Mouse (Mus musculus) spleen, adult 2 months (tissue): ENCODE data around the gene Aldh1l1. TPM values are rescaled to one million over a fixed set of nuclear protein-coding genes. Genes with fewer than 3 reads are reported as not detected.

Experiments
- DNase-seq, 2 experiments: peaks; one replicate each; pipeline versions ENCODE4 v3.0.0 to v3.0.0-alpha.2; 2012 to 2021; ENCODE audit warnings: low spot score in 2 of 2, low read depth in 1 of 2
- H3K27ac ChIP-seq: fragments of 200-500 bp; 2 replicates; pipeline ENCODE4 v1.5.1; 2012; ENCODE audit warnings: low read length, inconsistent platforms; ENCODE audit not compliant: insufficient read depth
- H3K27me3 ChIP-seq: fragments of 200-500 bp; 2 replicates; pipeline ENCODE4 v1.6.1; 2012; ENCODE audit warnings: mild to moderate bottlenecking, moderate library complexity, low read length, inconsistent platforms; ENCODE audit not compliant: control insufficient read depth, insufficient read depth
- H3K36me3 ChIP-seq: fragments of 200-500 bp; 2 replicates; pipeline ENCODE4 v1.6.1; 2012; ENCODE audit warnings: mild to moderate bottlenecking, low read length, inconsistent platforms; ENCODE audit not compliant: control insufficient read depth, insufficient read depth
- H3K4me1 ChIP-seq: fragments of 200-500 bp; 2 replicates; pipeline ENCODE4 v1.6.1; 2011; ENCODE audit warnings: inconsistent platforms; ENCODE audit not compliant: control insufficient read depth, insufficient read depth, insufficient read length
- H3K4me3 ChIP-seq: fragments of 200-500 bp; 2 replicates; pipeline ENCODE4 v1.5.1; 2011; ENCODE audit warnings: mild to moderate bottlenecking, inconsistent platforms; ENCODE audit not compliant: insufficient read depth, insufficient read length; ENCODE audit errors: extremely low read depth
- CTCF ChIP-seq: fragments of 200-500 bp; IDR thresholded peaks from 2 replicates; pipeline ENCODE4 v1.5.1; 2011; ENCODE audit warnings: mild to moderate bottlenecking, inconsistent platforms; ENCODE audit not compliant: insufficient read depth, insufficient read length, insufficient replicate concordance; ENCODE audit errors: extremely low read depth
- POLR2A ChIP-seq: fragments of 200-500 bp; IDR thresholded peaks from 2 replicates; pipeline ENCODE4 v1.6.1; 2011; ENCODE audit warnings: low read depth, low read length, inconsistent platforms
- WGBS: fragments of 180-500 bp; shearing (Covaris S2); methylation state at CpG from one replicate; pipeline ENCODE4 v1.1.7; 2018; 5-methylcytosine and 5-hydroxymethylcytosine counted together
- polyA plus RNA-seq: library from polyadenylated mRNA; depleted of rRNA; stranded (reverse); fragments of >200 nt; gene quantifications from 2 replicates; pipeline ENCODE4 v1.2.3, GENCODE M21; 2012; rRNA removed

Aldh1l1 gene
- 1.9 and 2.9 TPM in 2 replicates for polyA plus RNA-seq

GRCm38 (mm10) chr6:90486176-90486921 is at the start of gene Aldh1l1:
Gene Aldh1l1 (plus strand): TSS chr6:90486427.
- no peak for DNase-seq
- no peaks in the 10 kb centered on the region for H3K4me1 ChIP-seq
- WGBS = 85% methylated on average over 12 of the region's 12 CpGs
- H3K4me3 ChIP-seq = no peak within 1 kb of the TSS
- no peak within 1 kb of the TSS for H3K27ac ChIP-seq
- H3K27me3 ChIP-seq = no peaks in the 10 kb centered on the region
- no peak for TF ChIP-seq POLR2A
- no peak for TF ChIP-seq CTCF
- H3K36me3 ChIP-seq = no peaks in the 10 kb centered on the region

DNA sequence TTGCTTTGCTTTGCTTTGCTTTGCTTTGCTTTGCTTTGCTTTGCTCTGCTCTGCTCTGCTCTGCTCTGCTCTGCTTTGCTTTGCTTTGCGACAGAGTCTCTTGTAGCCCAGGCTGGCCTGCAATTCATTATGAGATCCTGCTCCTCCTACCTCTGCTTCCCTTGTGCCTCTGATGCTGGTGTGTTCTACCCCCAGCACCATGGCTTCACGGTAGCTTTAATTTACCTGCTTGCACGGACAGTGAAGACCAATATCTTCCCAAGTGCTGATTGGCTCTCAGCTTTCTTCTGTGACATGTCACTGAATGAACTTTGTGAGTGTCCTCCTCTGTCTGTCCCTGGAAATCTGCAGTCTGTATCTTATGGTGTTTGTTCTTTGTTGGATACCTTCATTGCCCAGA is 49.2 kb upstream of the Aldh1l1 start:
- no peak for DNase-seq
- Histone ChIP-seq H3K4me3 (no peak overlapping the region), H3K27me3 (no peaks in the 10 kb centered on the region), H3K36me3 (no peaks in the 10 kb centered on the region), H3K4me1 (no peaks in the 10 kb centered on the region), H3K27ac (no peak overlapping the region)
- WGBS = 92% methylated on average over 3 of the region's 3 CpGs
- TF ChIP-seq CTCF = no peak
- no peak for TF ChIP-seq POLR2A

- no peaks in the 10 kb centered on the region for H3K36me3 ChIP-seq
- no peak overlapping the region for H3K27ac ChIP-seq
- no peak for DNase-seq
- 79% methylated on average over 4 of the region's 4 CpGs for WGBS
- H3K4me3 ChIP-seq = no peak overlapping the region
- H3K4me1 ChIP-seq = no peaks in the 10 kb centered on the region
- TF ChIP-seq POLR2A (no peak), CTCF (no peak)
- no peaks in the 10 kb centered on the region for H3K27me3 ChIP-seq
Measured at GRCm38 (mm10) chr6:90446883-90447282, 39.3 kb upstream of the Aldh1l1 start.

DNA sequence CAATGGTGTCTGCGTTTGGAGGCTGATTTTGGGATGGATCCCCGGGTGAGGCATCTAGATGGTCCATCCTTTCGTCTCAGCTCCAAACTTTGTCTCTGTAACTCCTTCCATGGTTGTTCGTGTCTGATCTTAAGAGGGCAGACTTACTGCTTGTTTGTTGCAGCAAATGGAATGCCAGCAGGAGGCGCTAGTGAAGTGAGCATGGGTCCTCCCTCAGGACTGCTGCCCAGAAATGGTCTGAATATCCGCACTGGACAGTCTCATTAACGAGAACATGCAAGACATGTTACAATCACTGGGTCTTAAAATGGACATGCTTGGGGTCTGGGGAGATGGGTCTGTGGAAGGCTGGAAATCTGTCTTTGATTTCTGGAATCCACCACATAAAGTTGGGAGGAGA is 36.0 kb upstream of the Aldh1l1 start:
- DNase-seq = peak in 1 of 2 experiments; percentile 28
- 23% methylated on average over 7 of the region's 7 CpGs for WGBS
- no peak for TF ChIP-seq POLR2A
- peak; percentile 25; the same call in 1 of the 2 replicates for TF ChIP-seq CTCF

GRCm38 (mm10) chr6:90450697-90451096 is 35.5 kb upstream of the Aldh1l1 start:
- WGBS = 78% methylated on average over 5 of the region's 5 CpGs
- H3K4me1 ChIP-seq = no peaks in the 10 kb centered on the region
- TF ChIP-seq POLR2A (no peak), CTCF (no peak)
- no peak for DNase-seq
- no peaks in the 10 kb centered on the region for H3K27me3 ChIP-seq
- H3K36me3 ChIP-seq = no peaks in the 10 kb centered on the region
- no peak overlapping the region for H3K4me3 ChIP-seq
- H3K27ac ChIP-seq = no peak overlapping the region

More for the DNA sequence above, 36.0 kb upstream of the Aldh1l1 start:
- no peak overlapping the region for H3K4me3 ChIP-seq
- H3K27me3 ChIP-seq = no peaks in the 10 kb centered on the region
- no peaks in the 10 kb centered on the region for H3K36me3 ChIP-seq
- no peaks in the 10 kb centered on the region for H3K4me1 ChIP-seq
- no peak overlapping the region for H3K27ac ChIP-seq

DNA sequence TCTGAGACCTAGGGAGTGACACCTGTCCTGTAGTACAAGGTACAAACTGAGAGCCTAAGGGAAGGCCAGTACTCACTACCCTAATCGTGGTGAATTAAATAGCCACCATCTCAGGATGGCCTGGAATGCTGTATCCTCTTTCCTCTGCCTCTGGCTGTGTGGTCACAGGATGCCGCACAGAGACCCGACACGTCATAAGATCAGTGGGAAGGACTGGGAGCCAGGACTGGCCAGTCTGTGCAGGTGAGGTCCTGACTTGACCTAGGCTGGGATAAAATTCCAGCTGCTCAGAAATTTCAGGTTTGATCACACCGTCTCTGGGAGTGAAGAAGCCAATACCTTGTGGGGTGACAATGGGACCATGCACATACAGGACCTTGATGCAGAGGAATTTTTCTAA is 34.7 kb upstream of the Aldh1l1 start:
- H3K27ac ChIP-seq = no peak overlapping the region
- TF ChIP-seq POLR2A = no peak
- no peak for TF ChIP-seq CTCF
- H3K27me3 ChIP-seq = no peaks in the 10 kb centered on the region
- H3K4me1 ChIP-seq = no peaks in the 10 kb centered on the region
- DNase-seq = no peak
- WGBS = 84% methylated on average over 5 of the region's 5 CpGs
- no peaks in the 10 kb centered on the region for H3K36me3 ChIP-seq
- H3K4me3 ChIP-seq = no peak overlapping the region

DNA sequence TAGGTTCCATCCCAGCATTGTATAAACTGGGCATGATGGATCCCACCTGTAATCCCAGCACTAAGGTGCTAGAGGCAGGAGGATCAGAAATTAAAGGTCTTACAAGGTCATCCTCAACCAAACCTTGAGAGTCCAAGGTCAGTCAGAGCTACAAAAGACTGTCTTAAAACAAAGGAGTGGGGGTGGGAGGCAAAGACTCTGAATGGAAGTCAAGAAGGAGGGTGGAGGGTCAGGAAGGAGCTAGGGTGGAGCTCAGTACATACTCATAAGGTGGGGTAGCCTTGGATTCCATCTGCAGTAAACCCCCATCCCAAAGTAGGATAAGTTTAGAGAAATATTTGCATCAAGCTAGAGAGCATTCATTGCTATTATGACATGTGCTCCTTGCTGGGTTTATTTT is 33.6 kb upstream of the Aldh1l1 start:
- no peak overlapping the region for H3K27ac ChIP-seq
- H3K4me3 ChIP-seq = no peak overlapping the region
- no peaks in the 10 kb centered on the region for H3K27me3 ChIP-seq
- H3K36me3 ChIP-seq = no peaks in the 10 kb centered on the region
- TF ChIP-seq POLR2A = no peak
- TF ChIP-seq CTCF = no peak
- H3K4me1 ChIP-seq = no peaks in the 10 kb centered on the region
- DNase-seq = no peak
